Mouse (Mus musculus) heart, embryonic 11.5 days (tissue): ENCODE measurements around the gene Arhgef26. TPM values are rescaled to one million over a fixed set of nuclear protein-coding genes. Genes with fewer than 3 reads are reported as not detected.
A peak's percentile ranks its signal among the peaks of the same experiment; 100 is the strongest.

ENCODE experiments used
- ATAC-seq: fragments of 200-750 bp; cut with Nextera tagmentation; replicated peaks from 2 replicates; pipeline ENCODE4 v1.8.0; 2017; ENCODE audit warnings: moderate library complexity; ENCODE audit not compliant: insufficient number of reproducible peaks, low FRiP score, low TSS enrichment
- H3K27ac ChIP-seq: fragments of 300-500 bp; sonication (generic); 2 replicates; pipeline ENCODE4 v1.5.1; 2014; ENCODE audit warnings: mild to moderate bottlenecking, low read depth, low read length
- H3K27me3 ChIP-seq: fragments of 300-500 bp; sonication (generic); 2 replicates; pipeline ENCODE4 v1.6.1; 2014; ENCODE audit warnings: mild to moderate bottlenecking, low read length, mixed read lengths; ENCODE audit not compliant: control insufficient read depth, insufficient read depth
- H3K36me3 ChIP-seq: fragments of 300-500 bp; sonication (generic); 2 replicates; pipeline ENCODE4 v1.6.1; 2014; ENCODE audit warnings: mild to moderate bottlenecking, low read length, moderate library complexity, mixed read lengths; ENCODE audit not compliant: control insufficient read depth, insufficient read depth
- H3K4me1 ChIP-seq: fragments of 300-500 bp; sonication (generic); 2 replicates; pipeline ENCODE4 v1.6.1; 2014; ENCODE audit warnings: low read length; ENCODE audit not compliant: control insufficient read depth, insufficient read depth
- H3K4me2 ChIP-seq: fragments of 300-500 bp; sonication (generic); 2 replicates; pipeline ENCODE4 v1.6.1; 2014; ENCODE audit warnings: mild to moderate bottlenecking, moderate library complexity
- H3K4me3 ChIP-seq: fragments of 300-500 bp; sonication (generic); 2 replicates; pipeline ENCODE4 v1.5.1; 2014; ENCODE audit warnings: low read depth, low read length
- H3K9ac ChIP-seq: fragments of 300-500 bp; sonication (generic); 2 replicates; pipeline ENCODE4 v1.6.1; 2014; ENCODE audit warnings: mild to moderate bottlenecking, low read depth, low read length, moderate library complexity
- H3K9me3 ChIP-seq: fragments of 300-500 bp; sonication (generic); replicated peaks from 2 replicates; pipeline ENCODE4 v1.6.1; 2016; ENCODE audit warnings: low read length; ENCODE audit not compliant: control insufficient read depth
- WGBS: fragments of 180-500 bp; shearing (Covaris S2); extraction: QIAGEN DNeasy Blood & Tissue Kit; methylation state at CpG from one replicate; pipeline ENCODE4 v1.1.7; 2014; ENCODE audit not compliant: insufficient replicate concordance; 5-methylcytosine and 5-hydroxymethylcytosine counted together
- polyA plus RNA-seq: library from polyadenylated mRNA; unstranded; fragments of >200 nt; fragmentation: Nextera tagmentation; extraction: Ambion mirVana; gene quantifications from 2 replicates; pipeline ENCODE4 v1.2.1, GENCODE M21; 2014

Arhgef26 gene
- polyA plus RNA-seq, 1 experiment from 2014 or later, result 5.2 TPM

DNA sequence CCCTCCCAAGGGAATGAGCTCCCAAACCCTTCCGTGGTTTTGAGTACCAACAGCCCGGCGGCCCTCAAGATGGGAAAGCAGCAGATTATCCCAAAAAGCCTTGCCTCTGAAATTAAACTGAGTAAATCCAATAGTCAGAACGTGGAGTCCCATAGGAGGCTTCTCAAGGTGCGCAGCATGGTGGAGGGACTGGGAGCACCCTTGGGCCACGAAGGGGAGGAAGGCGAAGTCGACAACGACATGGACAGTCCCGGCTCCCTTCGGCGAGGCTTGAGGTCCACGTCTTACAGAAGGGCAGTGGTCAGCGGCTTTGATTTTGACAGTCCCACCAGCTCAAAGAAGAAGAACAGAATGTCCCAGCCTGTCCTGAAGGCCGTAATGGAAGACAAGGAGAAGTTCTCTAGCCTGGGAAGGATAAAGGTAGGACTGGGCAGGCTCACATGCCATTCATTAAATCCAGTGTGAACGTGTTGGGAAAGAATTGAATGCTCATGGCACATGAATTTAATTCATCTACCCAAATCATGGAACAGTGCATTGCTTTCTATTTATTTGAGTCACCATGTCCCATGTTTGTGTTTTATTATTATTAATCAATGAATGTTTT is 2.1 kb downstream of the Arhgef26 start:
- Histone ChIP-seq H3K4me1 (no peaks in the 10 kb centered on the region), H3K4me2 (peak overlapping the region; percentile 94), H3K36me3 (no peaks in the 10 kb centered on the region), H3K4me3 (peak overlapping the region; percentile 80), H3K27me3 (0 out of 2 replicates have a peak, but pooled peaks cover 6% of the 10 kb centered on the region), H3K27ac (no peak overlapping the region), H3K9ac (peak overlapping the region; percentile 77; the same call in 1 of the 2 replicates), H3K9me3 (no peaks in the 10 kb centered on the region)
- WGBS, result 9% methylated on average over 16 of the region's 16 CpGs
- no peak for ATAC-seq

DNA sequence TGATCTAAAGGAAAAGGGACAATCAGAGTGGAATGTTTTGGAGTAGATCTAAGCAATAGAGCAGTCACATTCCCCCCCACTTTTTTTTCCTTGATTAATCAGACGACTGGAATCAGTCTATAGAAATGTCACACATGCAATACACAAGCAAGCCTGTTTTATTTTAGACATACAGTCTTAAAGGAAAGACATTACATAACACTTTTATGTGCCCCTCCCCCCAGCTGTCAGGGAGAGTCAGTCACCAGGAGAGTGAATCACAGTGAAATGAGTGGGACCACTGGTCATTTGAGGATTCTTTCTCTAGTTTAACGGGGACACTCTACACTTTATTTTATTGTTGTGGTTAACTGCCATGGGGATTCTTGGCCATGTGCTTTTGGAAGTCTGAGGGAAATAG is 2.7 kb downstream of the Arhgef26 start:
- Histone ChIP-seq H3K27ac (no peak overlapping the region), H3K27me3 (0 out of 2 replicates have a peak, but pooled peaks cover 6% of the 10 kb centered on the region), H3K4me3 (peak overlapping the region; percentile 80; the same call in 1 of the 2 replicates), H3K9ac (no peak overlapping the region), H3K4me2 (peak overlapping the region; percentile 94), H3K4me1 (no peaks in the 10 kb centered on the region), H3K9me3 (no peaks in the 10 kb centered on the region), H3K36me3 (no peaks in the 10 kb centered on the region)
- WGBS, result 24% methylated on average over 2 of the region's 2 CpGs
- no peak for ATAC-seq

DNA sequence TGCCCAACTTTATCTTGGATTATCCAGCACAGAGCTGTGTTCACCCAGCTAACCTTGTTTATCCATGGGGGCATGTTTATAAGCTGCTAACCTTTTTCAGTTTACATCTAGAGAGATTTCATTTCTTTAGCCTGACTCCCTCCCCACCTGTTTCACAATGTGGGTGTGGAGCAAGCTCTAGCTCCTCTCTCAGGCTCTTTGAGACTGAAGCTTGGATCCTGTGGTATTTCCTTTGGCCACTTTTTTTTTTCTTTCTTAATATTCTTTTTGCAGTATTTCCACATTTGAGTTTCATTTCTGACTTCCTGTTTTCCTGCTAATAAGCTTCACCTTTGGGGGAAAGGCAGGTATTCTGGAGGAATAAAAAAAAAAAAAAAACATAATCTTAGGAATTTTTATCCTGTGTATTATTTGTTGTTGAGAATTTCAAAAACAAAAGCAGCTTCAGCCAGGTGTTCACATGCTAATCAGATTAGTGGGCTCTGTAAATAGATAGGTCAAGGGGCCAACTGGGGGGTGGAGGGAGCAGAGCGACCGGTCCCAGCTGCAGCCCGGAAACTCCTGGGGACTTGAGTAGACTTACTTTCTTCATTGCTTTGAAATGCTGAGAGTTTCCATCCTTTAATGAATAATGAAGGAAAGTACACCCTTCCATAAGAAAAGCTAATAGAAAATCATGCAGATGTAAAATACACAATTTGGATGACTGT is 3.5 kb downstream of the Arhgef26 start:
- no peak overlapping the region for H3K9ac ChIP-seq
- WGBS, result 59% methylated on average over 3 of the region's 3 CpGs
- no peak overlapping the region; the same call in 1 of the 2 replicates for H3K4me2 ChIP-seq

DNA sequence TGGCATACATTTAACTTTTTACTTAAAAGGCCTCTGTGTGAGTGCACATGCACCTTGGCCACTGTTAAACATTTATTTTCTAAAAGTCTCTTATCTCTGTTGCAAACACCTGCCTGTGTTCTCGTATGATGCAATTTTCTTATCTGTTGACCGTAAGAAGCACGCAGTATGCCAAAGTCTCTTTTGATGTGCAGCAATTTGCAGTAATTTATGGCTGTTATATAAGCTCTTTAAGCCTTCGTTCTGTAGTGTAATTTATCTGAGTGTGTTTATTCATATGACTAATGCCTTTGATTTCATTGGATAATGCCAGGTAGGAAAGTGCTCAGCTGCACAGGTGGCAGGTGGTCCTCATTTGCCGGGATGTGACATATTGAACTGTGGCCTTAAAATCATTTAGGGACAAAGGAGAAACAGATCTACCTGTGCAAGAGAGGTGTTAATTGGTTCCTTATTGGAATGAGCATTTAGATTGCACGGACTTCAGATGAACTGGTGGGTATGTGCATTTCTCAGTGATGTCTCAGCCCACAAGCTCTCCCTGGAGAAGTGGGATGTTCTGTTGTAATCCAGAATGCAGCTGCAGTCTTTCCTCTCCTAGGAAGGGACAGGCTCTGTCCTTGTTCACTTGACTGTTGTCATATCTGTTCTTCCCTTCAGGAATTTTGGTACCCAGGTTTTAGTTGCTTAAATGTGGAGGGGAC is 10.5 kb downstream of the Arhgef26 start:
- Histone ChIP-seq H3K27ac (no peak overlapping the region), H3K36me3 (no peaks in the 10 kb centered on the region), H3K9me3 (no peaks in the 10 kb centered on the region), H3K4me2 (no peak overlapping the region), H3K27me3 (no peaks in the 10 kb centered on the region), H3K9ac (no peak overlapping the region), H3K4me1 (no peaks in the 10 kb centered on the region), H3K4me3 (no peak overlapping the region)
- ATAC-seq, result no peak
- 82% methylated on average over 6 of the region's 6 CpGs for WGBS

More for the DNA sequence above, 3.5 kb downstream of the Arhgef26 start:
- ATAC-seq, result no peak
- no peaks in the 10 kb centered on the region for H3K9me3 ChIP-seq
- H3K4me1 ChIP-seq, result no peaks in the 10 kb centered on the region
- H3K36me3 ChIP-seq, result no peaks in the 10 kb centered on the region
- 0 out of 2 replicates have a peak, but pooled peaks cover 6% of the 10 kb centered on the region for H3K27me3 ChIP-seq
- no peak overlapping the region for H3K4me3 ChIP-seq
- no peak overlapping the region for H3K27ac ChIP-seq

DNA sequence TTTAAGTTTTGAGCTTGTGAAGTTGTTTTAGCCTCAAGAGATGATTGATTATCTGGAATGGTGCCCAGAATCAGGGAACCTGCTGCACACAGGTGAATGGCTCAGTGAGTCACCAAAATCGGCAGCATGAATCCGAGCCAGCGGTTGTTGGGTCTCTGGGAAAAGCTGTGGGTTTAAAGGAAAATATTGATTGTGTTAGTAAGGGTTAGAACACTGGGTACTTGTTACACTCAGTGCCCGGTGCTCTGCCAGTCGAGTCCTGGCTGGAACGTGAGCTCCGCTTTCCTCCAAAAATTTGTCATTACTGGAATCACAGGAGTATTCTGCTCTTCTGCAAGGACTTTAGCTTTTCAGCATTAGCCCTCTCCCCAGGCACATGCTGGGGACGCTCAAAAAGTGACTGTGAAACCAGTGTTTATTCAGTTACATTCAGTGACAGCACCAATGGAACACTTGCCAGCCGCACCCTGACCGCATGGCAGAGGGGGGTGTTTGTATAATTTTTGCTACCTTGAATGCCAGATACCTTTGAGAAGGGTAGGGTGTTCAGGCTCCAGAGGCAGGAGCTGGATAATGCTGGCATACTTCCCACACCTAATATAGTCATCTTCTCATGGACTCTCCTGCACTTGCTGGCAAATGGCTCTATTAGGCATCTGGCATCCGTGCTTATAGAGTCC is 11.2 kb downstream of the Arhgef26 start:
- Histone ChIP-seq H3K4me2 (no peak overlapping the region), H3K27ac (no peak overlapping the region), H3K27me3 (no peaks in the 10 kb centered on the region), H3K9me3 (no peaks in the 10 kb centered on the region), H3K9ac (no peak overlapping the region), H3K4me1 (no peaks in the 10 kb centered on the region), H3K4me3 (no peak overlapping the region), H3K36me3 (no peaks in the 10 kb centered on the region)
- WGBS, result 83% methylated on average over 11 of the region's 11 CpGs
- no peak for ATAC-seq

DNA sequence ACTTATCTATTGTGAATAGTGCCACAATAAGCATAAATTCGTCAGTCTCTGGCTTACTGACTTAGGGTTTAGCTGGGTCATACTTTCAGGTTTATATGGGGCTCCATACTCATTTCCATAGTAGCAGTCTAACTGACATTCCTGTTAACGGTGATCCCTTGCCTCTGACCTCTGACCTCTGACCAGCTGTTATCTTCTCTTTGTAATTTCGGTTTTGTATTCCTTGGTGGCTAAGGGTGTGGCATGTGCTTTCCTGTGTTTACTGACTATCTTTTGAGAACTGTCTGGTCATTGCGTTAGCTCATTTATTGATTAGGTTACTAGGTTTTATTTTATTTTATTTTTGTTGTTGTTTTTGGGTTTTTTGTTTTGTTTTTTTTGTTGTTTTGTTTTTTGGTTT is 13.9 kb downstream of the Arhgef26 start:
- Histone ChIP-seq H3K9me3 (no peaks in the 10 kb centered on the region), H3K9ac (no peak overlapping the region), H3K4me3 (no peak overlapping the region), H3K36me3 (no peaks in the 10 kb centered on the region), H3K27me3 (no peaks in the 10 kb centered on the region), H3K27ac (no peak overlapping the region), H3K4me1 (no peaks in the 10 kb centered on the region), H3K4me2 (no peak overlapping the region)
- no peak for ATAC-seq
- 68% methylated on average over 4 of the region's 4 CpGs for WGBS

DNA sequence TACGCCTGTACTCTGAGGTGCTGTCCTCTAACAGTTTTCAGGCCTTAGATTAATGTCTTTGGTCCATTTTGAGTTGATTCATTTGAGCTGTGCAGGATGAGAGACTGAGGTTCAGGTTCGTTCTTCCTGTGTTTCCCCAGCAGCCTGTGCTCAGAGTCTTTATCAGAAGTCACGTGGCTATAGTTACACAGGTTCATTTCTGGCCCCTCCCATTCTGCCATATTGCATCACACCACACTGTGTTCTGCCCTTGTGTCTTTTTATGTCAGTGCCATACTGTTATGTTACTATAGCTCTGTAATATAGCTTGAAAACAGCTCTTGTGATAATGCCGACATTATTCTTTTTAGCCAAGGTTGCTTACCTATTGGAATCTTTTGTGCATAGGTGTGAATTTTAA is 14.7 kb downstream of the Arhgef26 start:
- Histone ChIP-seq H3K4me3 (no peak overlapping the region), H3K27ac (no peak overlapping the region), H3K9me3 (no peaks in the 10 kb centered on the region), H3K9ac (no peak overlapping the region), H3K4me1 (no peaks in the 10 kb centered on the region), H3K27me3 (no peaks in the 10 kb centered on the region), H3K4me2 (no peak overlapping the region), H3K36me3 (no peaks in the 10 kb centered on the region)
- WGBS, result 81% methylated on average over 4 of the region's 4 CpGs
- no peak for ATAC-seq

DNA sequence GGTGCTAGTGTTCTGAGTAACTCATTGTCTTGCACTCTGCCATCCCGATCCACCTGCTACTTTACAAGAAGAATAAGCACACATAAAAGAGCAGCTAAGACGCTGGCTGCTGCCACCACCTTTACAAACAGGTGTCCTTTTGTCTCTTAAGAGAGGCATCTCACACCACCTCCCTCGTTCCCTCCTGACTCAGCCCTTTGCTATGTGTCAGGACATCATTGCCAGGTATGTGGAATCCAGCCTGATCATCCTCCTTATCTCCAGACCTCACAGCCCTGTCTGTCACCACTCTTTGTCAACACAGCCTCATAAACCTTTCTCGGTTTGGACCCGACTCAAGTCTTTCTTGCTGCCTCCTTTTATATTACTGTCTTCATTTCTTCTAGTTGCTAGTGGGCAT is 29.7 kb downstream of the Arhgef26 start:
- no peaks in the 10 kb centered on the region for H3K27me3 ChIP-seq
- H3K27ac ChIP-seq, result no peak overlapping the region
- H3K9ac ChIP-seq, result no peak overlapping the region
- no peak for ATAC-seq
- no peak overlapping the region for H3K4me3 ChIP-seq
- no peak overlapping the region for H3K4me2 ChIP-seq
- no peaks in the 10 kb centered on the region for H3K9me3 ChIP-seq
- no peaks in the 10 kb centered on the region; the same call in 1 of the 2 replicates for H3K4me1 ChIP-seq
- no peaks in the 10 kb centered on the region for H3K36me3 ChIP-seq
- WGBS, result 48% methylated on average over 5 of the region's 5 CpGs
